Mouse (Mus musculus): ENCODE results near the gene Man1a2.

GRCm38 (mm10) chr3:100702875-100703846 lies 17.9 kb upstream of the Man1a2 start:
- TF ChIP-seq CTCF (IDR thresholded peaks at IDR 0.05; ENCODE audit: borderline replicate concordance, insufficient read depth, low read depth, low read length) (no peak), POLR2A (IDR thresholded peaks at IDR 0.05; ENCODE audit: borderline replicate concordance, insufficient read depth, low read length) (no peak)

Data from cerebellum, adult 2 months (tissue).